ENCODE assay signal across 26 mouse cellular contexts in genomic region chr4:32535626-32536025, GRCm38 (mm10).
A peak's percentile ranks its signal among the peaks of the same experiment; 100 is the strongest.
DNase-seq lines count a peak whose midpoint lies in the region; ATAC-seq lines count a peak whose summit lies in the region.
"Had no signal": no experiment of that assay in that cellular context is flagged by ENCODE, and none has a peak within 500 bp of the region (broad histone marks: within the 10 kb centered on the region; RNA-seq: fewer than 3 reads in every experiment).

No protein-coding gene starts in this region.

- no peak for ATAC-seq in heart, embryonic 11.5 days (replicated peaks; ENCODE audit: insufficient number of reproducible peaks, low FRiP score, low TSS enrichment)
- ATAC-seq in intestine, embryonic 14.5 days (replicated peaks; ENCODE audit: low FRiP score, low TSS enrichment, low read depth), result no peak
- no peak for ATAC-seq in intestine, embryonic 16.5 days
- ATAC-seq in midbrain, embryonic 11.5 days (ENCODE audit: low FRiP score), result no peak
- ATAC-seq in midbrain, embryonic 13.5 days, result no peak
- ATAC-seq: CD4-positive, CD25-positive, alpha-beta regulatory T cell, adult 4 months; forebrain, embryonic 14.5 days; forebrain, embryonic 16.5 days; Patski had no signal

- no peak overlapping the region for H3K4me3 ChIP-seq in heart, embryonic 11.5 days (ENCODE audit: low read depth, low read length)
- H3K4me3 ChIP-seq in intestine, embryonic 14.5 days (ENCODE audit: low read depth, low read length), result no peak overlapping the region
- H3K4me3 ChIP-seq in intestine, embryonic 16.5 days (ENCODE audit: low read length), result no peak overlapping the region
- no peak overlapping the region for H3K4me3 ChIP-seq in midbrain, embryonic 11.5 days (ENCODE audit: low read depth, low read length)
- no peak overlapping the region for H3K4me3 ChIP-seq in midbrain, embryonic 13.5 days (replicated peaks)
- H3K4me3 ChIP-seq: embryonic facial prominence, embryonic 13.5 days; embryonic facial prominence, embryonic 15.5 days; erythroblast, embryonic 14.5 days; forebrain, embryonic 10.5 days; forebrain, embryonic 12.5 days had no signal

- no peaks in the 10 kb centered on the region for H3K27me3 ChIP-seq in heart, embryonic 11.5 days (ENCODE audit: control insufficient read depth, insufficient read depth, low read length)
- H3K27me3 ChIP-seq in intestine, embryonic 14.5 days (replicated peaks; ENCODE audit: control insufficient read depth, insufficient read depth, low read length), result no peaks in the 10 kb centered on the region
- no peaks in the 10 kb centered on the region for H3K27me3 ChIP-seq in intestine, embryonic 16.5 days (replicated peaks; ENCODE audit: control insufficient read depth, insufficient read depth, low read length)
- H3K27me3 ChIP-seq in midbrain, embryonic 11.5 days (ENCODE audit: control insufficient read depth, insufficient read depth, low read length), result no peaks in the 10 kb centered on the region
- no peaks in the 10 kb centered on the region for H3K27me3 ChIP-seq in midbrain, embryonic 13.5 days
- H3K27me3 ChIP-seq: CH12.LX; embryonic facial prominence, embryonic 13.5 days; embryonic facial prominence, embryonic 15.5 days; forebrain, embryonic 12.5 days; Patski had no signal

- no peak overlapping the region for H3K27ac ChIP-seq in heart, embryonic 11.5 days (ENCODE audit: low read depth, low read length)
- H3K27ac ChIP-seq in intestine, embryonic 14.5 days (ENCODE audit: low read depth), result no peak overlapping the region
- H3K27ac ChIP-seq in intestine, embryonic 16.5 days (ENCODE audit: low read length), result no peak overlapping the region
- H3K27ac ChIP-seq in midbrain, embryonic 11.5 days (ENCODE audit: low read depth, low read length), result no peak overlapping the region
- no peak overlapping the region for H3K27ac ChIP-seq in midbrain, embryonic 13.5 days
- H3K27ac ChIP-seq: embryonic facial prominence, embryonic 13.5 days; embryonic facial prominence, embryonic 15.5 days; forebrain, embryonic 12.5 days had no signal

- peak; percentile 63 for DNase-seq in heart, adult 11 months
- peak; percentile 33 for DNase-seq in intestine, embryonic 14.5 days (ENCODE audit: low spot score)
- peak; percentile 73 for DNase-seq in midbrain, embryonic 11.5 days (ENCODE audit: low spot score, missing footprints)
- DNase-seq: adrenal gland, adult 2 months; adrenal gland, postnatal 10 days; adrenal gland, postnatal 25 days; B cell, adult 2 months; cerebellum, adult 11 months; cerebellum, adult 8-10 months; cerebellum, postnatal 14 days; cerebellum, postnatal 36 days; embryo, embryonic 11 days had no signal

- H3K4me1 ChIP-seq in heart, embryonic 11.5 days (ENCODE audit: control insufficient read depth, insufficient read depth, low read length), result peaks cover 35% of the 10 kb centered on the region
- peaks cover 33% of the 10 kb centered on the region for H3K4me1 ChIP-seq in intestine, embryonic 14.5 days (replicated peaks; ENCODE audit: control insufficient read depth, insufficient read depth, low read length)
- H3K4me1 ChIP-seq in intestine, embryonic 16.5 days (ENCODE audit: control insufficient read depth, insufficient read depth, low read length), result peaks cover 31% of the 10 kb centered on the region
- H3K4me1 ChIP-seq in midbrain, embryonic 11.5 days (ENCODE audit: control insufficient read depth, insufficient read depth, low read length), result peaks cover 31% of the 10 kb centered on the region
- H3K4me1 ChIP-seq in midbrain, embryonic 13.5 days (replicated peaks), result peaks cover 59% of the 10 kb centered on the region

- H3K4me2 ChIP-seq in heart, embryonic 11.5 days, result no peak overlapping the region
- no peak overlapping the region for H3K4me2 ChIP-seq in intestine, embryonic 14.5 days (ENCODE audit: low read length)
- no peak overlapping the region for H3K4me2 ChIP-seq in intestine, embryonic 16.5 days (ENCODE audit: low read depth, low read length)
- H3K4me2 ChIP-seq in midbrain, embryonic 11.5 days, result no peak overlapping the region
- no peak overlapping the region for H3K4me2 ChIP-seq in midbrain, embryonic 13.5 days (replicated peaks)
- H3K4me2 ChIP-seq: embryonic facial prominence, embryonic 13.5 days; embryonic facial prominence, embryonic 15.5 days; forebrain, embryonic 12.5 days had no signal

- H3K9me3 ChIP-seq in heart, embryonic 11.5 days (replicated peaks; ENCODE audit: control insufficient read depth, low read length), result no peaks in the 10 kb centered on the region
- H3K9me3 ChIP-seq in intestine, embryonic 14.5 days (ENCODE audit: control insufficient read depth, low read length), result no peaks in the 10 kb centered on the region
- no peaks in the 10 kb centered on the region for H3K9me3 ChIP-seq in intestine, embryonic 16.5 days (ENCODE audit: control insufficient read depth, low read length)
- no peaks in the 10 kb centered on the region for H3K9me3 ChIP-seq in midbrain, embryonic 11.5 days (ENCODE audit: control insufficient read depth, low read length)
- no peaks in the 10 kb centered on the region for H3K9me3 ChIP-seq in midbrain, embryonic 13.5 days
- H3K9me3 ChIP-seq: embryonic facial prominence, embryonic 13.5 days; embryonic facial prominence, embryonic 15.5 days; forebrain, embryonic 10.5 days; forebrain, embryonic 12.5 days; G1E had no signal

- WGBS in heart, embryonic 11.5 days (ENCODE audit: insufficient replicate concordance), result 74% methylated on average over 7 of the region's 7 CpGs
- WGBS in intestine, embryonic 14.5 days, result 71% methylated on average over 7 of the region's 7 CpGs
- WGBS in intestine, embryonic 16.5 days, result 77% methylated on average over 7 of the region's 7 CpGs
- WGBS in midbrain, embryonic 11.5 days, result 90% methylated on average over 7 of the region's 7 CpGs
- WGBS in midbrain, embryonic 13.5 days, result 85% methylated on average over 7 of the region's 7 CpGs

- no peak overlapping the region for H3K9ac ChIP-seq in heart, embryonic 11.5 days (ENCODE audit: low read depth, low read length)
- H3K9ac ChIP-seq in intestine, embryonic 14.5 days (ENCODE audit: low read length), result no peak overlapping the region
- H3K9ac ChIP-seq in intestine, embryonic 16.5 days (ENCODE audit: low read depth, low read length), result no peak overlapping the region
- no peak overlapping the region for H3K9ac ChIP-seq in midbrain, embryonic 11.5 days (ENCODE audit: low read length)
- H3K9ac ChIP-seq in midbrain, embryonic 13.5 days (replicated peaks), result no peak overlapping the region
- H3K9ac ChIP-seq: embryonic facial prominence, embryonic 13.5 days; embryonic facial prominence, embryonic 15.5 days; forebrain, embryonic 12.5 days had no signal

- no peaks in the 10 kb centered on the region for H3K36me3 ChIP-seq in heart, embryonic 11.5 days (ENCODE audit: control insufficient read depth, insufficient read depth, low read length)
- no peaks in the 10 kb centered on the region for H3K36me3 ChIP-seq in intestine, embryonic 14.5 days (ENCODE audit: control insufficient read depth, insufficient read depth, low read length)
- H3K36me3 ChIP-seq in intestine, embryonic 16.5 days (ENCODE audit: control insufficient read depth, insufficient read depth, low read length), result no peaks in the 10 kb centered on the region
- no peaks in the 10 kb centered on the region for H3K36me3 ChIP-seq in midbrain, embryonic 11.5 days (ENCODE audit: control insufficient read depth, insufficient read depth, low read length)
- H3K36me3 ChIP-seq in midbrain, embryonic 13.5 days, result no peaks in the 10 kb centered on the region
- H3K36me3 ChIP-seq: embryonic facial prominence, embryonic 13.5 days; embryonic facial prominence, embryonic 15.5 days; forebrain, embryonic 10.5 days; forebrain, embryonic 12.5 days; G1E had no signal
